Mouse (Mus musculus) heart, embryonic 11.5 days (tissue): ENCODE data around the gene Atp2c1. TPM values are rescaled to one million over a fixed set of nuclear protein-coding genes. Genes with fewer than 3 reads are reported as not detected.

Source experiments
- ATAC-seq: fragments of 200-750 bp; cut with Nextera tagmentation; replicated peaks from 2 replicates; pipeline ENCODE4 v1.8.0; 2017; ENCODE audit warnings: moderate library complexity; ENCODE audit not compliant: insufficient number of reproducible peaks, low FRiP score, low TSS enrichment
- H3K27ac ChIP-seq: fragments of 300-500 bp; sonication (generic); 2 replicates; pipeline ENCODE4 v1.5.1; 2014; ENCODE audit warnings: mild to moderate bottlenecking, low read depth, low read length
- H3K27me3 ChIP-seq: fragments of 300-500 bp; sonication (generic); 2 replicates; pipeline ENCODE4 v1.6.1; 2014; ENCODE audit warnings: mild to moderate bottlenecking, low read length, mixed read lengths; ENCODE audit not compliant: control insufficient read depth, insufficient read depth
- H3K36me3 ChIP-seq: fragments of 300-500 bp; sonication (generic); 2 replicates; pipeline ENCODE4 v1.6.1; 2014; ENCODE audit warnings: mild to moderate bottlenecking, low read length, moderate library complexity, mixed read lengths; ENCODE audit not compliant: control insufficient read depth, insufficient read depth
- H3K4me1 ChIP-seq: fragments of 300-500 bp; sonication (generic); 2 replicates; pipeline ENCODE4 v1.6.1; 2014; ENCODE audit warnings: low read length; ENCODE audit not compliant: control insufficient read depth, insufficient read depth
- H3K4me2 ChIP-seq: fragments of 300-500 bp; sonication (generic); 2 replicates; pipeline ENCODE4 v1.6.1; 2014; ENCODE audit warnings: mild to moderate bottlenecking, moderate library complexity
- H3K4me3 ChIP-seq: fragments of 300-500 bp; sonication (generic); 2 replicates; pipeline ENCODE4 v1.5.1; 2014; ENCODE audit warnings: low read depth, low read length
- H3K9ac ChIP-seq: fragments of 300-500 bp; sonication (generic); 2 replicates; pipeline ENCODE4 v1.6.1; 2014; ENCODE audit warnings: mild to moderate bottlenecking, low read depth, low read length, moderate library complexity
- H3K9me3 ChIP-seq: fragments of 300-500 bp; sonication (generic); replicated peaks from 2 replicates; pipeline ENCODE4 v1.6.1; 2016; ENCODE audit warnings: low read length; ENCODE audit not compliant: control insufficient read depth
- WGBS: fragments of 180-500 bp; shearing (Covaris S2); extraction: QIAGEN DNeasy Blood & Tissue Kit; methylation state at CpG from one replicate; pipeline ENCODE4 v1.1.7; 2014; ENCODE audit not compliant: insufficient replicate concordance; 5-methylcytosine and 5-hydroxymethylcytosine counted together
- polyA plus RNA-seq: library from polyadenylated mRNA; unstranded; fragments of >200 nt; fragmentation: Nextera tagmentation; extraction: Ambion mirVana; gene quantifications from 2 replicates; pipeline ENCODE4 v1.2.1, GENCODE M21; 2014

The Atp2c1 gene
- polyA plus RNA-seq, 1 experiment from 2014 or later: 53.0 TPM

DNA sequence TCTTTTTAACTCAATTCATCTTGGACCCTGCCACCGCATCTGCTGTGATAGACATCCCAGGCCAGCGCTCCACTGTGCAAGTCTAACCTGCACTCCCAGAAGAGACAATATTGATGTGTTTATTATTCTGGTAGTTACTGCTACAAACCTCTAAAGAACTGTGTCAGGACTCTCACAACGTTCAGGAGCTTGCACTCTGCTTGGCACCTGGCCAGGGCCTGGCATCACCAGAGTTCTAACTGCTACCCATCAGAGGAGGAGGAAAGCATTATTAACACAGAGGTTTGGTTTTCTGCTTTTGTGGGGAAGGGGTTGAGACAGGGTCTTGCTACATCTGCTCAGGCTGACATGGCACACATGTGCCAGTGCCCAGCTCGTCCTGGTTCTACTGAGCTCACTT lies 45.0 kb downstream of the Atp2c1 start:
- no peak for ATAC-seq
- 65% methylated on average over 4 of the region's 4 CpGs for WGBS

GRCm38 (mm10) chr9:105476134-105476533 lies 51.0 kb downstream of the Atp2c1 start:
- 79% methylated on average over 3 of the region's 3 CpGs for WGBS
- ATAC-seq: no peak
- no peak overlapping the region for H3K9ac ChIP-seq
- peaks cover 5% of the 10 kb centered on the region for H3K4me1 ChIP-seq
- H3K27me3 ChIP-seq: no peaks in the 10 kb centered on the region
- no peak overlapping the region for H3K4me3 ChIP-seq
- no peak overlapping the region for H3K4me2 ChIP-seq
- no peaks in the 10 kb centered on the region for H3K36me3 ChIP-seq
- H3K9me3 ChIP-seq: no peaks in the 10 kb centered on the region
- no peak overlapping the region for H3K27ac ChIP-seq

More for the DNA sequence above, 45.0 kb downstream of the Atp2c1 start:
- H3K9ac ChIP-seq: no peak overlapping the region
- H3K4me2 ChIP-seq: no peak overlapping the region
- 0 out of 2 replicates have a peak overlapping the region, but pooled peaks have one; percentile 10 for H3K27ac ChIP-seq
- H3K9me3 ChIP-seq: no peaks in the 10 kb centered on the region
- peaks cover 8% of the 10 kb centered on the region for H3K4me1 ChIP-seq
- no peaks in the 10 kb centered on the region for H3K36me3 ChIP-seq
- H3K27me3 ChIP-seq: no peaks in the 10 kb centered on the region
- H3K4me3 ChIP-seq: no peak overlapping the region

DNA sequence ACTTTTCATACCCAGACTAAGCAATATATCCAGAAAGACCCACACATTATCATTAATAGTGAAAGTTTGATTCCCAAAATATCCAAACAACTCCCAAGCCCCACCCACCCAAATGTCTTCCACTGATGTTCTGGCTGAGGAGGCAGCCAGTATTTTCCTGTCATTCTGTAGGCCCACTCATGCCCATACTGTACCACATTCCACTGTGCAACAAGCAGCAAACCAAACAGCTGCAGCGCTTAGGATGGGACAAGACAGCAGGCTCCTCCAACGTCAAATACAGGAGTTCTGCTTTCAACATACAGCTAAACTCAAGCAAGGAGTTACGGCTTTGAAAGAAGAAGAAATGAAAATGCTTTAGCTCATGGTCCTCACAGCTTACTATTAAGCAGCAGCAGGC lies 52.2 kb downstream of the Atp2c1 start:
- ATAC-seq: no peak
- WGBS: 78% methylated on average over 3 of the region's 3 CpGs

GRCm38 (mm10) chr9:105467787-105468186 lies 59.3 kb downstream of the Atp2c1 start:
- peaks cover 19% of the 10 kb centered on the region for H3K36me3 ChIP-seq
- H3K4me3 ChIP-seq: no peak overlapping the region
- 92% methylated on average over 3 of the region's 3 CpGs for WGBS
- no peaks in the 10 kb centered on the region for H3K27me3 ChIP-seq
- H3K4me2 ChIP-seq: no peak overlapping the region
- no peak for ATAC-seq
- no peak overlapping the region for H3K27ac ChIP-seq
- no peaks in the 10 kb centered on the region for H3K4me1 ChIP-seq
- peaks cover 3% of the 10 kb centered on the region; the same call in 1 of the 2 replicates for H3K9me3 ChIP-seq
- no peak overlapping the region for H3K9ac ChIP-seq

More for the DNA sequence above, 52.2 kb downstream of the Atp2c1 start:
- Histone ChIP-seq H3K27ac (no peak overlapping the region), H3K27me3 (no peaks in the 10 kb centered on the region), H3K9ac (no peak overlapping the region), H3K4me3 (no peak overlapping the region), H3K9me3 (no peaks in the 10 kb centered on the region), H3K36me3 (no peaks in the 10 kb centered on the region), H3K4me2 (no peak overlapping the region), H3K4me1 (no peaks in the 10 kb centered on the region)

- 92% methylated on average over 7 of the region's 7 CpGs for WGBS
Observed at GRCm38 (mm10) chr9:105461496-105461895, 65.6 kb downstream of the Atp2c1 start.

GRCm38 (mm10) chr9:105459032-105459431 lies 68.1 kb downstream of the Atp2c1 start:
- 94% methylated on average over 13 of the region's 13 CpGs for WGBS
- Histone ChIP-seq H3K9me3 (no peaks in the 10 kb centered on the region), H3K4me3 (no peak overlapping the region), H3K27ac (no peak overlapping the region), H3K9ac (no peak overlapping the region), H3K36me3 (peaks cover 5% of the 10 kb centered on the region), H3K4me2 (no peak overlapping the region), H3K4me1 (no peaks in the 10 kb centered on the region), H3K27me3 (no peaks in the 10 kb centered on the region)
- ATAC-seq: no peak

More at GRCm38 (mm10) chr9:105461496-105461895, 65.6 kb downstream of the Atp2c1 start:
- Histone ChIP-seq H3K9me3 (no peaks in the 10 kb centered on the region), H3K4me3 (no peak overlapping the region), H3K27ac (no peak overlapping the region), H3K36me3 (peaks cover 7% of the 10 kb centered on the region), H3K27me3 (no peaks in the 10 kb centered on the region), H3K9ac (no peak overlapping the region), H3K4me2 (no peak overlapping the region), H3K4me1 (no peaks in the 10 kb centered on the region)
- ATAC-seq: no peak

DNA sequence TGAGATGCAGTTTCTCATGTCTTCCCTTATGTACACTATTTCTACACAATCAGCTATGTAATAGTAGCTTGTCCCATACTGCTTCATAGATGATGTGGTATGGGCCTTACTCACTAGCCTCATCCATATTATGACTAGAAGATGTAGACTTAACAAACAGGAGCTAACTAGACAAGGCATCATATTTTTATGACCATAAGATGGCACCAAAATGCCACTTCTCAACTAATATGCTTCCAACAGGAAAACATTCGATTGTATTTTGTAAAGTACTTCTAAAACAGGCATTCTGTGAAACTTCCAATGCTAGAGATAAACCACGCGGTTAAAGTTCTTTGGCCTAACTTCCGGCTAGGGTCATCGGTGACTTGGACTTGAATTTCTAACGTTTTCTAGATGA lies 118.6 kb downstream of the Atp2c1 start:
- no peaks in the 10 kb centered on the region for H3K4me1 ChIP-seq
- H3K36me3 ChIP-seq: peaks cover 11% of the 10 kb centered on the region; the same call in 1 of the 2 replicates
- H3K9me3 ChIP-seq: no peaks in the 10 kb centered on the region
- H3K9ac ChIP-seq: no peak overlapping the region
- 91% methylated on average over 6 of the region's 6 CpGs for WGBS
- H3K4me2 ChIP-seq: no peak overlapping the region
- ATAC-seq: no peak
- no peak overlapping the region for H3K4me3 ChIP-seq
- no peaks in the 10 kb centered on the region for H3K27me3 ChIP-seq
- H3K27ac ChIP-seq: no peak overlapping the region

DNA sequence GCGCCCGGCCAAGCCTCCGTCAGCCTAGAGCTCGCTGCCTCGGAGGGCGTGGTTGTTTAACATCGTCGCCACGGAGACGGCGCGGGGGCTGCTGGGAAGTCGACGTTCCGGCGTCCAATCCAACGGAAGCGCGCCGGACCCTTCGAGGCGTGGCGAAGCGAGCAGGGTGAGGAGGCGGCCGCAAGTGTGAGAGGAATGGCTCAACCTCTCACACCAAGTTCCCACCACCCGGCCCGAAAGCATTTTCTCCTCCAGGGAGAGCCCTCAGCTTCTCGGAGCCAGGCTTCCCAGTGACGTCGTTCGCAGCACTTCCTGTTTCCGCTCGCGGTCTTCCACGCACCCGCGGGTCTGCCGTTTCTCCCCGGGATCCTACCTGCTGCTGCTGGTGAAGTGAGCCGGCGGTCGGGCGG lies 131.9 kb downstream of the Atp2c1 start, which contains the start of the genes Aste1 and Nek11:
Gene Aste1, plus strand, starts transcription at position 175 of the 410 bp plus-strand sequence.
Gene Nek11, minus strand, starts transcription at position 307 of the 410 bp plus-strand sequence.
- Histone ChIP-seq H3K4me3 (peak within 1 kb of the TSS; percentile 80), H3K4me1 (peaks cover 13% of the 10 kb centered on the region), H3K9me3 (no peaks in the 10 kb centered on the region), H3K4me2 (peak within 1 kb of the TSS; percentile 83), H3K27me3 (no peaks in the 10 kb centered on the region), H3K36me3 (no peaks in the 10 kb centered on the region), H3K9ac (peak within 1 kb of the TSS; percentile 79), H3K27ac (peak within 1 kb of the TSS; percentile 98)
- 0% methylated on average over 44 of the region's 44 CpGs for WGBS
- ATAC-seq: peak; percentile 96

GRCm38 (mm10) chr9:105394720-105395119 lies 132.4 kb downstream of the Atp2c1 start:
- ATAC-seq: 0 out of 2 replicates have a peak, but pooled peaks have one; percentile 3
- 12% methylated on average over 11 of the region's 11 CpGs for WGBS

More at GRCm38 (mm10) chr9:105394720-105395119, 132.4 kb downstream of the Atp2c1 start:
- Histone ChIP-seq H3K27me3 (no peaks in the 10 kb centered on the region), H3K36me3 (no peaks in the 10 kb centered on the region), H3K9ac (peak overlapping the region; percentile 79), H3K4me2 (peak overlapping the region; percentile 83), H3K27ac (no peak overlapping the region), H3K9me3 (no peaks in the 10 kb centered on the region), H3K4me3 (peak overlapping the region; percentile 80), H3K4me1 (peaks cover 13% of the 10 kb centered on the region)
